Mouse (Mus musculus) embryonic facial prominence, embryonic 15.5 days (tissue): ENCODE measurements around the gene Rasgef1b. TPM values are rescaled to one million over a fixed set of nuclear protein-coding genes. Genes with fewer than 3 reads are reported as not detected.

Experiments
- ATAC-seq: fragments of 200-750 bp; cut with Nextera tagmentation; 2 replicates; pipeline ENCODE4 v1.8.0; 2017; ENCODE audit warnings: low read depth, moderate TSS enrichment; ENCODE audit not compliant: insufficient number of reproducible peaks, low FRiP score, low TSS enrichment
- H3K27ac ChIP-seq: fragments of 300-500 bp; sonication (generic); replicated peaks from 2 replicates; pipeline ENCODE4 v1.5.1; 2015; ENCODE audit warnings: mild to moderate bottlenecking, inconsistent platforms
- H3K27me3 ChIP-seq: fragments of 300-500 bp; sonication (generic); 2 replicates; pipeline ENCODE4 v1.6.1; 2015; ENCODE audit warnings: inconsistent platforms
- H3K36me3 ChIP-seq: fragments of 300-500 bp; sonication (generic); 2 replicates; pipeline ENCODE4 v1.6.1; 2015; ENCODE audit warnings: mild to moderate bottlenecking, inconsistent platforms
- H3K4me1 ChIP-seq: fragments of 300-500 bp; sonication (generic); 2 replicates; pipeline ENCODE4 v1.6.1; 2015; ENCODE audit warnings: inconsistent platforms
- H3K4me2 ChIP-seq: fragments of 300-500 bp; sonication (generic); replicated peaks from 2 replicates; pipeline ENCODE4 v1.6.1; 2015; ENCODE audit warnings: mild to moderate bottlenecking, inconsistent platforms
- H3K4me3 ChIP-seq: fragments of 300-500 bp; sonication (generic); replicated peaks from 2 replicates; pipeline ENCODE4 v1.5.1; 2015; ENCODE audit warnings: mild to moderate bottlenecking, inconsistent platforms
- H3K9ac ChIP-seq: fragments of 300-500 bp; sonication (generic); 2 replicates; pipeline ENCODE4 v1.6.1; 2015; ENCODE audit warnings: inconsistent platforms
- H3K9me3 ChIP-seq: fragments of 300-500 bp; sonication (generic); replicated peaks from 2 replicates; pipeline ENCODE4 v1.6.1; 2016; ENCODE audit warnings: inconsistent platforms
- WGBS: fragments of 180-500 bp; shearing (Covaris S2); methylation state at CpG from one replicate; pipeline ENCODE4 v1.1.7; 2015; 5-methylcytosine and 5-hydroxymethylcytosine counted together
- polyA plus RNA-seq: library from polyadenylated mRNA; unstranded; fragments of >200 nt; fragmentation: Nextera tagmentation; extraction: Ambion mirVana; gene quantifications from 2 replicates; pipeline ENCODE4 v1.2.1, GENCODE M21; 2015

Gene Rasgef1b
- polyA plus RNA-seq, 1 experiment from 2014 or later = 11.5 TPM

- ATAC-seq = no peak
- WGBS = 67% methylated on average over 3 of the region's 3 CpGs
Measured at GRCm38 (mm10) chr5:99390314-99390713, 338.6 kb downstream of the Rasgef1b start.

GRCm38 (mm10) chr5:99388585-99389250 lies 340.1 kb downstream of the Rasgef1b start:
- no peak for ATAC-seq
- H3K9me3 ChIP-seq = no peaks in the 10 kb centered on the region
- H3K4me2 ChIP-seq = no peak overlapping the region
- H3K27me3 ChIP-seq = no peaks in the 10 kb centered on the region
- H3K4me3 ChIP-seq = no peak overlapping the region
- no peak overlapping the region for H3K27ac ChIP-seq
- 92% methylated on average over 10 of the region's 10 CpGs for WGBS
- no peaks in the 10 kb centered on the region for H3K36me3 ChIP-seq
- H3K9ac ChIP-seq = no peak overlapping the region
- H3K4me1 ChIP-seq = peaks cover 4% of the 10 kb centered on the region; the same call in 1 of the 2 replicates

More at GRCm38 (mm10) chr5:99390314-99390713, 338.6 kb downstream of the Rasgef1b start:
- H3K4me1 ChIP-seq = peaks cover 4% of the 10 kb centered on the region; the same call in 1 of the 2 replicates
- H3K27me3 ChIP-seq = no peaks in the 10 kb centered on the region
- H3K4me3 ChIP-seq = no peak overlapping the region
- no peak overlapping the region for H3K4me2 ChIP-seq
- no peak overlapping the region for H3K27ac ChIP-seq
- no peaks in the 10 kb centered on the region for H3K36me3 ChIP-seq
- H3K9ac ChIP-seq = no peak overlapping the region
- no peaks in the 10 kb centered on the region for H3K9me3 ChIP-seq

- Histone ChIP-seq H3K4me2 (no peak overlapping the region), H3K36me3 (no peaks in the 10 kb centered on the region), H3K4me1 (peaks cover 4% of the 10 kb centered on the region; the same call in 1 of the 2 replicates), H3K27ac (no peak overlapping the region), H3K9ac (no peak overlapping the region), H3K9me3 (no peaks in the 10 kb centered on the region), H3K27me3 (no peaks in the 10 kb centered on the region), H3K4me3 (no peak overlapping the region)
- 78% methylated on average over 5 of the region's 5 CpGs for WGBS
- ATAC-seq = no peak
Measured at GRCm38 (mm10) chr5:99388131-99388530, 340.7 kb downstream of the Rasgef1b start.

GRCm38 (mm10) chr5:99387185-99387981 lies 341.5 kb downstream of the Rasgef1b start:
- WGBS = 65% methylated on average over 17 of the region's 17 CpGs
- H3K4me3 ChIP-seq = no peak overlapping the region
- H3K27ac ChIP-seq = no peak overlapping the region
- H3K4me1 ChIP-seq = peaks cover 4% of the 10 kb centered on the region; the same call in 1 of the 2 replicates
- no peaks in the 10 kb centered on the region for H3K9me3 ChIP-seq
- no peak overlapping the region for H3K4me2 ChIP-seq
- no peak overlapping the region for H3K9ac ChIP-seq
- no peak for ATAC-seq
- H3K36me3 ChIP-seq = no peaks in the 10 kb centered on the region
- H3K27me3 ChIP-seq = no peaks in the 10 kb centered on the region

GRCm38 (mm10) chr5:99386246-99386845 lies 342.5 kb downstream of the Rasgef1b start:
- ATAC-seq = no peak
- no peak overlapping the region for H3K4me3 ChIP-seq
- no peaks in the 10 kb centered on the region for H3K27me3 ChIP-seq
- H3K4me1 ChIP-seq = peaks cover 4% of the 10 kb centered on the region; the same call in 1 of the 2 replicates
- H3K9ac ChIP-seq = no peak overlapping the region
- H3K4me2 ChIP-seq = no peak overlapping the region
- 58% methylated on average over 14 of the region's 14 CpGs for WGBS
- no peaks in the 10 kb centered on the region for H3K36me3 ChIP-seq
- H3K27ac ChIP-seq = no peak overlapping the region
- no peaks in the 10 kb centered on the region for H3K9me3 ChIP-seq

- no peak for ATAC-seq
- H3K27ac ChIP-seq = no peak overlapping the region
- H3K9ac ChIP-seq = no peak overlapping the region
- H3K4me1 ChIP-seq = peaks cover 4% of the 10 kb centered on the region; the same call in 1 of the 2 replicates
- no peak overlapping the region for H3K4me3 ChIP-seq
- no peaks in the 10 kb centered on the region for H3K9me3 ChIP-seq
- 68% methylated on average over 8 of the region's 8 CpGs for WGBS
- H3K36me3 ChIP-seq = no peaks in the 10 kb centered on the region
- no peaks in the 10 kb centered on the region for H3K27me3 ChIP-seq
- H3K4me2 ChIP-seq = no peak overlapping the region
Measured at GRCm38 (mm10) chr5:99385737-99386136, 343.1 kb downstream of the Rasgef1b start.

- ATAC-seq = no peak
- Histone ChIP-seq H3K4me2 (no peak overlapping the region), H3K9ac (no peak overlapping the region), H3K36me3 (no peaks in the 10 kb centered on the region), H3K9me3 (no peaks in the 10 kb centered on the region), H3K27ac (no peak overlapping the region), H3K27me3 (no peaks in the 10 kb centered on the region), H3K4me3 (no peak overlapping the region), H3K4me1 (peaks cover 4% of the 10 kb centered on the region; the same call in 1 of the 2 replicates)
- 54% methylated on average over 1 of the region's 1 CpGs for WGBS
Measured at GRCm38 (mm10) chr5:99385090-99385489, 343.8 kb downstream of the Rasgef1b start.

GRCm38 (mm10) chr5:99383783-99384281 lies 345.0 kb downstream of the Rasgef1b start:
- Histone ChIP-seq H3K4me3 (no peak overlapping the region), H3K9me3 (no peaks in the 10 kb centered on the region), H3K36me3 (no peaks in the 10 kb centered on the region), H3K27ac (no peak overlapping the region), H3K9ac (no peak overlapping the region), H3K4me2 (no peak overlapping the region), H3K27me3 (no peaks in the 10 kb centered on the region), H3K4me1 (peaks cover 4% of the 10 kb centered on the region; the same call in 1 of the 2 replicates)
- ATAC-seq = no peak
- 68% methylated on average over 13 of the region's 13 CpGs for WGBS

- ATAC-seq = no peak
- Histone ChIP-seq H3K9me3 (no peaks in the 10 kb centered on the region), H3K36me3 (no peaks in the 10 kb centered on the region), H3K4me2 (no peak overlapping the region), H3K27me3 (no peaks in the 10 kb centered on the region), H3K4me3 (no peak overlapping the region), H3K9ac (no peak overlapping the region), H3K4me1 (0 out of 2 replicates have a peak, but pooled peaks cover 4% of the 10 kb centered on the region), H3K27ac (no peak overlapping the region)
- 67% methylated on average over 5 of the region's 5 CpGs for WGBS
Measured at GRCm38 (mm10) chr5:99382786-99383185, 346.1 kb downstream of the Rasgef1b start.

- no peaks in the 10 kb centered on the region for H3K4me1 ChIP-seq
- 77% methylated on average over 2 of the region's 2 CpGs for WGBS
Measured at GRCm38 (mm10) chr5:99381639-99382038, 347.2 kb downstream of the Rasgef1b start.

GRCm38 (mm10) chr5:99380882-99381281 lies 348.0 kb downstream of the Rasgef1b start:
- H3K4me2 ChIP-seq = no peak overlapping the region
- H3K4me3 ChIP-seq = no peak overlapping the region
- no peaks in the 10 kb centered on the region for H3K27me3 ChIP-seq
- ATAC-seq = no peak
- H3K9ac ChIP-seq = no peak overlapping the region
- no peaks in the 10 kb centered on the region for H3K9me3 ChIP-seq
- H3K36me3 ChIP-seq = no peaks in the 10 kb centered on the region
- no peaks in the 10 kb centered on the region for H3K4me1 ChIP-seq
- H3K27ac ChIP-seq = no peak overlapping the region
- WGBS = 89% methylated on average over 9 of the region's 9 CpGs

More at GRCm38 (mm10) chr5:99381639-99382038, 347.2 kb downstream of the Rasgef1b start:
- ATAC-seq = no peak
- Histone ChIP-seq H3K9ac (no peak overlapping the region), H3K4me3 (no peak overlapping the region), H3K27me3 (no peaks in the 10 kb centered on the region), H3K9me3 (no peaks in the 10 kb centered on the region), H3K27ac (no peak overlapping the region), H3K4me2 (no peak overlapping the region), H3K36me3 (no peaks in the 10 kb centered on the region)
